Mouse (Mus musculus) bone marrow macrophage, adult 2 months (primary cell): ENCODE measurements around the gene Slc4a4.

Experiments used
- CTCF ChIP-seq: IDR thresholded peaks from 2 replicates; pipeline ENCODE4 v1.5.1; 2012; ENCODE audit warnings: low read depth, mild to moderate bottlenecking, low read length, moderate library complexity
- POLR2A ChIP-seq: IDR thresholded peaks from 2 replicates; pipeline ENCODE4 v1.6.1; 2012; ENCODE audit warnings: mild to moderate bottlenecking, low read depth, low read length, borderline replicate concordance

DNA sequence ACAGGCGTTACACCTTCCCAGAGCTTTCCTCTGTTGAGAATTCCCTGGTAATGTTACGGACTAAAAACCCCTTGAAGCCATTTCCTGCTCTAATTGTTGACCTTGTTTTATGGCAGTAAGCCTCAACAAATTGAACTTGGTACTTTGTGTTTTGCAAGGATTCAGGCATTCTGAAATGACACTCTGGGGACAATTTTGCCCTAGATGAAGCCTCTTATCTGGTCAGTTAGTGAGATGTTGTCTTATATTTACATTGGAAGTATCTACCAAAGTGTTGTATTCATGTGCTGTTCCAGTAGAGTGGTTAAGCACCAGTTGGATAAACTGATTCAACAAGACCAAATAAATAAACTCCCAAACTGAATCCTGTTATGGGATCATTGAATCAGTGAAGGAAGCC lies 53.2 kb downstream of the Slc4a4 start:
- TF ChIP-seq POLR2A (no peak), CTCF (no peak)
